Mouse (Mus musculus) right cerebral cortex, adult 2 months (tissue): ENCODE measurements at regions not wholly inside any gene's neighbourhood (a gene's known extent, or its start where the extent isn't known, plus 50 kb on each side); places are given as distances from the start of the nearest gene placed in this dataset.

Experiments
- DNase-seq, 2 experiments: peaks; one replicate each; pipeline ENCODE4 v3.0.0; 2021 to 2022; ENCODE audit warnings: low spot score in 2 of 2

DNA sequence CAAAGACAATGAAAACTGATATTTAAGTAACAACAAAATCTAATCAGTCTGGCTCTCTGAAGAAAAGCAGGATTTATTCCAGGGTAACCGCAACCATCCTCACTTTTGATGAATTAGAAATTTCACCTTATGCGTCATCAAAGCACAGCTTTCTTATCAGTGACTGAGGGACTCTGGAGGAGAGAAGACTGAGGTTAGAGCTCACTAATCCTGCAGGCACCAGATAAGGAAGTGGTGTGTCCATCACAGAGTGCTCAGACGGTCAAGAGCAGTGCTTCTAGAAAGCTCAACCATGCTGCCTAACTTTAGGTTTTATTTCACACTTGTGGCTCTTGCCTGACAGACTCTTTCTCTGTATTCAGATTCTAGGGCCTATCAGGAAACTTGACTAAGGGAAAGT is 1021.2 kb upstream of the Adgrl4 start:
- DNase-seq = no peak

DNA sequence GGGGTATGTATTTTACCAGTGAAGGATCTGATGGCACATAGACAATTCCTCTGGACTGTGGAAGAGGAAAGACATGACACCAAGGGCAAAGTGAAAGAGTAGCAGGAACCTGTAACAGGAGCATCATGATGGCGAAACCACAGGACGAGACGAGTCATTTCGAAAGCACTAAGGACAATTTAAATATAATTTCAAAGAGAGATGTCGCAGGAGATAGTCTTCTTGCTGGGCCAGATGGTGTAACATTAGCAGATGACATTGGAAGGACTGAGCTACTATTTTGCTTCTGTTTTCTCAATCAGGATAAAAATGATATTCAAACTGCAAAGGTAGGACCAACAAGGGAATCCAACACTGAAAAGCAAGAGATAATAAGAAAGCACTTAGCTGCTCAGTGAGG is 1009.7 kb upstream of the Adgrl4 start:
- no peak for DNase-seq

DNA sequence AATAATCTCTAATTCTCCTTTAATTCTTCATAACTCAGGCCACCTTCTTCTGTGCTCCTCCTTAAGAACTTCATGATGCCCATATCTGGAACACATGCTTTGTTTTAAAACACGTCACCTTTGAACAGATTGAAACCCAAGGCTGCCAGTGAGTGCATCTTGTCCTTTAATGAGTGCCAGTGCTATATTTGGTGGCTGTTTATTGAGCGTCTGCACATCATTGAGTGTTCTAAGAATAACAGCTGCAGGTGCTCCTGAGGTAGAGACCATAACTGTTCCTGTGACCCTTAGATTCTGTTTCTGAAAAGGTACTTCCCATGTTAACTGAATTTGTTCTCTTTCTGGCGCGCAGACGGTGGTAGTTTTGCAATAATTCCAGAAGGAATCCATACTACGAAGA is 1006.4 kb upstream of the Adgrl4 start:
- no peak for DNase-seq

DNA sequence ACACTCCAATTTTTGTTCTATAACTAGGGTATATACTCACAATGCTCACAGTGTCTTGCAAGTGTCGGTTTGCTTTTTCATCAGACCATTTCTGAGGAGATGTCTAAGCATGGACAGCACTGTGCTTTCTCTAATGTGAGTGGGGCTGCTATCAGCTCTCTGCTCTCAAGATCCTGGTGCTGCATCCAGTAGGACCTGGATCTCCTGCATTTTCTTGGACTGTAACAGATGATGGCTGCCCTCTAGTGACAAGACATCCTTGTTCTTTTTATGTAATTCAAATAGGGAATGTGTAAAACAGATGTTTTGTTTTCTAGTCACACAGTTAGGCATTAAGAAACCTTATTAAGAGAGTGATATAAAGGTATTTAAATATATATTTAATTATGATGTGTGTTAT is 1002.5 kb upstream of the Adgrl4 start:
- DNase-seq = peak; percentile 15 to 28

DNA sequence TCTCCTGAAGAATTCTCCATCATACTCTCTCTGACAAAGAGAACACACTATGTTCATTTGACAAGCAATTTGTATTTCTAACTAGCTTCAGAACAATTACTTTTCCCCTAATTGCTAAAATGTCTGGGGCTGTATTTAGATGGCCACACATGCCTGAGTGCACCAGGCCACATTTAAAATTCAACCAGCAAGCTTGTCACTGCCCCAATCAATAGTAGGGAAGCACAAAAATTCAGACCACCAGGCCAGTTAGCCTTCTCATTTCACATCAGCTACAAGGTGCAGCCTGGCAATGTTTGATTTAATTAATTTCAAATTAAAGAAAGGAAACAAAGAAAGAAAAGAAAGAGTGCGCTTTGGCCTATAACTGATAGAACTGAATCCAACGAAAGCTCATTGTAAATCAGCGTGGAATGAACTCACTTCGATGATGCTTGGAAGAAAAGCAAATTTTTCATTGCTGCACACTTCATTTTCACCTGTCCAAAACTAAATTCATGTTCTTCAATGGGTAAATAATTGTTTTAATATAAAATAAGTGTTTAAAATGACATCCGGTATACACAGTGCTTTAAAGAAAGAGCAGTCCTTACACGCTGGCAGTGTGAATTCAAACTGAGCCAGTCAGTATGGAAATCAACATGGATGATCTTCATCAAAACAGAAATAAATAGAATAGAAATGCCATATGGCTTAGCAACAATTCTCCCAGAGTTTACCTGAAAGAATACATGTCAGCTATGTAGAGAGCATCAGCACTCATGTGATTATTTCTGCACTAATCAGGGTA is 1001.7 kb upstream of the Adgrl4 start:
- no peak for DNase-seq
